Mouse (Mus musculus) ES-Bruce4 (cell line): ENCODE data around the gene Ercc4.

ENCODE experiments used
- CTCF ChIP-seq: IDR thresholded peaks from one replicate; pipeline ENCODE4 v1.8.1; 2011; ENCODE audit warnings: low read depth, low read length
- EP300 ChIP-seq: IDR thresholded peaks from 2 replicates; pipeline ENCODE4 v1.6.1; 2011; ENCODE audit warnings: low read depth, low read length; ENCODE audit not compliant: insufficient read depth
- POLR2A ChIP-seq: IDR thresholded peaks from one replicate; pipeline ENCODE4 v1.8.1; 2011; ENCODE audit warnings: low read length; ENCODE audit not compliant: insufficient read depth

DNA sequence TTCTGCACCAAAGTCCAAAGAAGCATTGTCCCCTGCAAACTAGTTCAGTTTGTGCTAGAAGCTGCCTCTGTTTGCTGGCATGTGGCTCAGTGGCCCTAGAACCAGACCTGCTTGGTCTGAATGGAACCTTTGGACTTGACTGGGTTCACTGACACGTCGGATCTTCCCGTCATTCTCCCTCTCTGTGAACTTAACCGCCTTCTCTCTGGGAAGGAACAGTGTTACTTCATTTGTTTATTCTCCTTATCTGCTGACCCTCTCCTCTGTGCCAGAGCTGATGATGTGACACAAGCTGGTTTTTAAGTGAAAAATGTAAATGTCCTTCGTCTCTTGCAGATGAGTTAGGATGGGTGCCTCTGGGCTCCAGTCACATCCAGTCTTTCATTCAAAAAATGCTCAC, 81.0 kb downstream of the Ercc4 start:
- TF ChIP-seq CTCF (no peak), POLR2A (no peak), EP300 (no peak)
